Mouse (Mus musculus): ENCODE data around the gene Dkk2. TPM values are rescaled to one million over a fixed set of nuclear protein-coding genes. Genes with fewer than 3 reads are reported as not detected.
"Not testable (repeated sequence)": the region's sequence is repeated elsewhere in the genome, so short reads cannot be mapped to it uniquely, and the experiment has no call there.

The Dkk2 gene
- 0.59 and 0.70 TPM in 2 replicates for polyA plus RNA-seq (2012; rRNA removed)

GRCm38 (mm10) chr3:132085112-132085822 lies at the start of gene Dkk2:
Gene Dkk2 (plus strand): TSS chr3:132085292.
- peak in 1 of 2 experiments; percentile 32 for DNase-seq (ENCODE audit: extremely low spot score in 1 of 2, low spot score in 1 of 2)

- no peak for DNase-seq (ENCODE audit: extremely low spot score in 1 of 2, low spot score in 1 of 2)
These were observed 48.4 kb upstream of the Dkk2 start for GRCm38 (mm10) chr3:132036704-132037103.

- DNase-seq (ENCODE audit: extremely low spot score in 1 of 2, low spot score in 1 of 2): no peak
These were observed 47.4 kb upstream of the Dkk2 start for GRCm38 (mm10) chr3:132037670-132038069.

- no peak for DNase-seq (ENCODE audit: extremely low spot score in 1 of 2, low spot score in 1 of 2)
These were observed 45.0 kb upstream of the Dkk2 start for GRCm38 (mm10) chr3:132040066-132040465.

- DNase-seq (ENCODE audit: extremely low spot score in 1 of 2, low spot score in 1 of 2): no peak
These were observed 34.1 kb upstream of the Dkk2 start for GRCm38 (mm10) chr3:132050884-132051457.

GRCm38 (mm10) chr3:132062816-132063215 lies 22.3 kb upstream of the Dkk2 start:
- DNase-seq (ENCODE audit: extremely low spot score in 1 of 2, low spot score in 1 of 2): not testable (repeated sequence)

- DNase-seq (ENCODE audit: extremely low spot score in 1 of 2, low spot score in 1 of 2): no peak
These were observed 21.7 kb upstream of the Dkk2 start for GRCm38 (mm10) chr3:132063374-132063773.

GRCm38 (mm10) chr3:132063966-132064365 lies 21.1 kb upstream of the Dkk2 start:
- DNase-seq (ENCODE audit: extremely low spot score in 1 of 2, low spot score in 1 of 2): no peak

GRCm38 (mm10) chr3:132064920-132065319 lies 20.2 kb upstream of the Dkk2 start:
- DNase-seq (ENCODE audit: extremely low spot score in 1 of 2, low spot score in 1 of 2): no peak

GRCm38 (mm10) chr3:132070949-132071348 lies 14.1 kb upstream of the Dkk2 start:
- no peak for DNase-seq (ENCODE audit: extremely low spot score in 1 of 2, low spot score in 1 of 2)

GRCm38 (mm10) chr3:132084018-132084417 lies 1.1 kb upstream of the Dkk2 start:
- peak in 1 of 2 experiments; percentile 72 for DNase-seq (ENCODE audit: extremely low spot score in 1 of 2, low spot score in 1 of 2)

- no peak for DNase-seq (ENCODE audit: extremely low spot score in 1 of 2, low spot score in 1 of 2)
These were observed 412 bp upstream of the Dkk2 start for GRCm38 (mm10) chr3:132084680-132085079.

- DNase-seq (ENCODE audit: extremely low spot score in 1 of 2, low spot score in 1 of 2): peak in 1 of 2 experiments; percentile 7
These were observed 795 bp downstream of the Dkk2 start for GRCm38 (mm10) chr3:132085823-132086350.

- DNase-seq (ENCODE audit: extremely low spot score in 1 of 2, low spot score in 1 of 2): no peak
These were observed 1.4 kb downstream of the Dkk2 start for GRCm38 (mm10) chr3:132086461-132086860.

- peak in 1 of 2 experiments; percentile 68 for DNase-seq (ENCODE audit: extremely low spot score in 1 of 2, low spot score in 1 of 2)
These were observed 2.0 kb downstream of the Dkk2 start for GRCm38 (mm10) chr3:132087011-132087486.

GRCm38 (mm10) chr3:132092983-132093382 lies 7.9 kb downstream of the Dkk2 start:
- DNase-seq (ENCODE audit: extremely low spot score in 1 of 2, low spot score in 1 of 2): no peak

- DNase-seq (ENCODE audit: extremely low spot score in 1 of 2, low spot score in 1 of 2): no peak
These were observed 11.2 kb downstream of the Dkk2 start for GRCm38 (mm10) chr3:132096296-132096695.

- DNase-seq (ENCODE audit: extremely low spot score in 1 of 2, low spot score in 1 of 2): no peak
These were observed 15.7 kb downstream of the Dkk2 start for GRCm38 (mm10) chr3:132100746-132101145.

- DNase-seq (ENCODE audit: extremely low spot score in 1 of 2, low spot score in 1 of 2): peak in 1 of 2 experiments; percentile 48
These were observed 17.9 kb downstream of the Dkk2 start for GRCm38 (mm10) chr3:132103020-132103419.

GRCm38 (mm10) chr3:132103454-132103853 lies 18.4 kb downstream of the Dkk2 start:
- DNase-seq (ENCODE audit: extremely low spot score in 1 of 2, low spot score in 1 of 2): no peak

GRCm38 (mm10) chr3:132115772-132116511 lies 30.9 kb downstream of the Dkk2 start:
- no peak for DNase-seq (ENCODE audit: extremely low spot score in 1 of 2, low spot score in 1 of 2)
